Mouse (Mus musculus) T-helper 17 cell (primary cell): ENCODE measurements at regions not wholly inside any gene's neighbourhood (a gene's known extent, or its start where the extent isn't known, plus 50 kb on each side); places are given as distances from the start of the nearest gene placed in this dataset.
"Not testable (repeated sequence)": the region's sequence is repeated elsewhere in the genome, so short reads cannot be mapped to it uniquely, and the experiment has no call there.

Source experiments
- in situ Hi-C, 2 experiments: fragments of 300-600 bp; cut with MboI, MseI; formaldehyde crosslinking; loops; 1 replicate in 1 of 2; 2 replicates in 1 of 2; pipeline ENCODE4 v1.15.1; 2025; ENCODE audit warnings: high pct_unique_total_duplicates in 2 of 2

GRCm38 (mm10) chr1:123156851-123157250 is 888.5 kb downstream of the Dpp10 start:
- in situ Hi-C loops, result loop anchor here in 1 of 2 experiments (25.0 kb wide), 1 partner anchor 405 kb away; no protein-coding TSS in a partner anchor

DNA sequence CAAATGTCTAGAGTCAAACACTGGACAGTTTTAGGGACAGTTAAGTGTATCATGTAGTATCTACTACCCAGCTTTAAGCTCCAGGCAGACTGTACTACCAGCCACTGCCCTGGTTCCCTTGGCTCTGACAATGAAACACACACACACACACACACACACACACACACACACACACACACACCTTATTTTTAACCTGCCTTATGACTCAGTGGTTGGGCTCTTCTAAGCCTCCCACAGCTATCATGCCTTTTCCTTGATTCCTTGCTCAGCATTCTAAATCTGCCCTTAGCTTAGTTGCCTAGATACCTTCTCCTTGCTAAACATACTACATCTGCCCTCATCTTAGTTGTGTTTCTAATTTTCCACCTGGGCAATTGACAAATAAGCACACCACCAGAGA is 890.8 kb downstream of the Dpp10 start:
- in situ Hi-C loops, result loop anchor here in 1 of 2 experiments (25.0 kb wide), 1 partner anchor 408 kb away; no protein-coding TSS in a partner anchor

GRCm38 (mm10) chr1:123133891-123134290 is 911.5 kb downstream of the Dpp10 start:
- in situ Hi-C loops, result not testable (repeated sequence)
